Mouse (Mus musculus) midbrain, embryonic 13.5 days (tissue): ENCODE results near the gene Pla2g2f. TPM values are rescaled to one million over a fixed set of nuclear protein-coding genes. Genes with fewer than 3 reads are reported as not detected.

Source experiments
- ATAC-seq: fragments of 200-750 bp; cut with Nextera tagmentation; 2 replicates; pipeline ENCODE4 v1.8.0; 2017; ENCODE audit warnings: mild to moderate bottlenecking, moderate TSS enrichment, moderate library complexity
- H3K27ac ChIP-seq: fragments of 300-500 bp; sonication (generic); 2 replicates; pipeline ENCODE4 v1.5.1; 2015; ENCODE audit warnings: inconsistent platforms, mild to moderate bottlenecking, moderate library complexity
- H3K27me3 ChIP-seq: fragments of 300-500 bp; sonication (generic); 2 replicates; pipeline ENCODE4 v1.6.1; 2015; ENCODE audit warnings: mild to moderate bottlenecking, inconsistent platforms
- H3K36me3 ChIP-seq: fragments of 300-500 bp; sonication (generic); 2 replicates; pipeline ENCODE4 v1.6.1; 2015; ENCODE audit warnings: mild to moderate bottlenecking, inconsistent platforms
- H3K4me1 ChIP-seq: fragments of 300-500 bp; sonication (generic); replicated peaks from 2 replicates; pipeline ENCODE4 v1.6.1; 2015; ENCODE audit warnings: inconsistent platforms
- H3K4me2 ChIP-seq: fragments of 300-500 bp; sonication (generic); replicated peaks from 2 replicates; pipeline ENCODE4 v1.6.1; 2015; ENCODE audit warnings: moderate library complexity, mild to moderate bottlenecking, inconsistent platforms
- H3K4me3 ChIP-seq: fragments of 300-500 bp; sonication (generic); replicated peaks from 2 replicates; pipeline ENCODE4 v1.5.1; 2015; ENCODE audit warnings: mild to moderate bottlenecking, inconsistent platforms
- H3K9ac ChIP-seq: fragments of 300-500 bp; sonication (generic); replicated peaks from 2 replicates; pipeline ENCODE4 v1.6.1; 2015; ENCODE audit warnings: mild to moderate bottlenecking, inconsistent platforms
- H3K9me3 ChIP-seq: fragments of 300-500 bp; sonication (generic); 2 replicates; pipeline ENCODE4 v1.6.1; 2016; ENCODE audit warnings: mild to moderate bottlenecking, inconsistent platforms
- WGBS: fragments of 180-500 bp; shearing (Covaris S2); methylation state at CpG from one replicate; pipeline ENCODE4 v1.1.7; 2015; 5-methylcytosine and 5-hydroxymethylcytosine counted together
- polyA plus RNA-seq: library from polyadenylated mRNA; unstranded; fragments of >200 nt; fragmentation: Nextera tagmentation; extraction: Ambion mirVana; gene quantifications from 2 replicates; pipeline ENCODE4 v1.2.1, GENCODE M21; 2015

Pla2g2f gene
- polyA plus RNA-seq, 1 experiment from 2014 or later, result 0.16 TPM

DNA sequence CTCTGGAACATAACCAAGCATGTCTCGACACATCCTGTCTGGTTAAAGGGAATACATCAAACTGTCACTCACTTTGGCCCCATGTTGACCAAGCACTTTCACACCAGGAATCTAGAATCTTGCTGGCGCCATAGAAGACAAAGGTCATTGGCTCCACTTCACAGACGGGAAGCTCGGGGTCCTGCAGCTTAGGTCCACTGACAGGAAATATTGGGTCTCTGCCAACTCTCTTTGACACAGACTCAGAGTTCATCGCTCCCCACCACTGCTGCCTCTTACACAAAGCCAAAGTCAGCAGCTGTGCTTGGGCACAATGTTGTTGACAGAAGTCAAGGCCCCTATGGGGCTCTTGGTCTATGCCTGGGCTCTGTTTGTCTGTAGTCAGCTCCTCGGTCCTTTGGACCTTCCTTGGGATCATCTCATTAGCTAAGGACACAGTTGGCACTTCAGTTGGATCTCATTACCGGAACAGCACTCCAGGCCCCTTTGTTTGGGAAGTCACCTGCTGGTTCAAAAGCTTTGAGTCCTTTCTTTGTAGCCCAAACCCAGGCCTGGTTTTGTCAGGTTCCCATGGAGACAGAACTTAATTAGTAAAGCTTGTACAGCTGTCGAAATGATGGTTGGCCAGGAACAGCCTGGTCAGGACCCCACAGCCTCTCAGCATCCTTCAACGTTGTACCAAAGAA is 28.3 kb downstream of the Pla2g2f start:
- H3K4me3 ChIP-seq, result no peak overlapping the region
- ATAC-seq, result peak; percentile 72
- 22% methylated on average over 9 of the region's 9 CpGs for WGBS

DNA sequence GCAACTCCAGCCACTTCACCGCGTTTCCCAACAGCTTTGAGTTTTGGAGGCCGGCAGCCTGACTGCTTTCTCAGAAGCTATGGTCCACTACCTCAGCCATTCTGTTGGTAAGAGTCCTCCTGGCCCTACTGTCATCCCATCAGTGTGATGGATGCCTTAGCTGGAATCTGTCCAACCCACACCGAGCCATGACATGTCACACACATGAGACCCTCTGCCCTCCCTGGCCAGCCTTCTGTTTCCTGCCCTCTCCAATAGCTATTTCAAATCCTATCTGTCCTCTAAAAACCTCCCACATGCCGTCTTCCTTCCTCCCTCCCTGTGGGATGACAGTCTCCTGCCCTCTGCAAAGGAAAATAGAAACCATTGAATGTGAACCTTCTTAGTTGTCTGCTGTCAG is 31.7 kb downstream of the Pla2g2f start:
- H3K27ac ChIP-seq, result no peak overlapping the region
- no peak for ATAC-seq
- H3K9me3 ChIP-seq, result no peaks in the 10 kb centered on the region
- 89% methylated on average over 5 of the region's 5 CpGs for WGBS
- no peaks in the 10 kb centered on the region for H3K27me3 ChIP-seq
- H3K4me2 ChIP-seq, result peak overlapping the region; percentile 65
- H3K4me3 ChIP-seq, result no peak overlapping the region
- no peaks in the 10 kb centered on the region for H3K36me3 ChIP-seq
- peaks cover 28% of the 10 kb centered on the region for H3K4me1 ChIP-seq
- no peak overlapping the region for H3K9ac ChIP-seq

More for the DNA sequence above, 28.3 kb downstream of the Pla2g2f start:
- Histone ChIP-seq H3K27me3 (no peaks in the 10 kb centered on the region), H3K4me1 (peaks cover 23% of the 10 kb centered on the region), H3K27ac (peak overlapping the region; percentile 15; the same call in 1 of the 2 replicates), H3K9ac (no peak overlapping the region), H3K36me3 (no peaks in the 10 kb centered on the region), H3K4me2 (no peak overlapping the region), H3K9me3 (no peaks in the 10 kb centered on the region)

DNA sequence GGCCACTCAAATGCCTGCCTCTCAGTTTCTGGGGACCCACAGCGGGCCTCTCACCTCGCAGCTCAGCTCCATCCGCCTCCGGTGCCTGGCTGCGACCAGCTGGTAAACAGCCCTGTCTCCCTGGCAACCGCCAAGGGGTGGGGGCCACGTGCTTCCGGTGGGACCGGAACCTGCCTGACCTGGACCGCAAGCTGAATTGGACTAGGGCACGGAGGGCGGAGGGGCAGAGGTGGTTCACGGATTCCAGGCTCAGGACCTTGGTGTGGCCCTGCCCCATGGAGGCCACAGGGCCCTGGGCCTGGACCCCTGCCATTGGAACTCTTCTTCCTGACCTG is 32.3 kb downstream of the Pla2g2f start:
- Histone ChIP-seq H3K4me1 (peaks cover 28% of the 10 kb centered on the region), H3K36me3 (no peaks in the 10 kb centered on the region), H3K9ac (peak overlapping the region; percentile 58), H3K4me2 (peak overlapping the region; percentile 65), H3K27me3 (no peaks in the 10 kb centered on the region), H3K9me3 (no peaks in the 10 kb centered on the region), H3K27ac (peak overlapping the region; percentile 21; the same call in 1 of the 2 replicates), H3K4me3 (peak overlapping the region; percentile 31)
- WGBS, result 3% methylated on average over 13 of the region's 13 CpGs
- peak; percentile 85 for ATAC-seq

DNA sequence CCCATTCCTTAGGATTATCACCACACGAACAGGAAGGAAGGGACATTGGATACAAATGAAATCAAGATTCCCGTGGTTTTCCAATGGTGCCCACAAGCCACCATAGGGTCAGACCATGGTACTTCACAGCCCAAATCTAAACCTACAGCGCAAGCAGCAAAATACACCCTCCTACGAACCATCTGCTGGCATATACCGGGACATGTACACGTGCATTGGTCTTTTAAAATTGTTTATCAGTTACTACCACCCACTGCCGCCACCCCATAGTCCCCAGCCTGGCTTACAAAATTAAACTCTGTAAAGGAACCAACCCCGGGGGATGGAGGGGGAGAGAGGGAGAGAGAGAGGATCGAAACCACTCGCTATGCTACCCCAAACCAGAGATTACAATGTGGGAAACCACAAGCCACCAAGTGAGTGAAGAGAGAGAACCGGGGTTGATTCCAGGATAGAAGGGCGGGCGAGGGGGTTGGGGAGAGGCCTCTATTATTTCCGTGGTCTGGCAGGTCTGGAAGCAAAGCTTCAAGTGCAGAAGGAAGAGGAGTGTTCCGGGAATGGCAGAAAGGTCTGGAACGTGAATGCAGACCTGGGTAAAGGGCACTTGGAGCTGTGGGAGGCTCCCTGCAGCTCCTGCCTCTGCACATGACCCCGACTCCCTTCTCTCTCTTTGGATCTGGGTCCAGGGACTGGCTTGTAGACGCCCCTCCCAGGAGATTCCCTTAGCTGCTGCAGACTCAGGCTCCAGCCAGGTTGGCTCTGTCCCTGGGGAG is 32.9 kb downstream of the Pla2g2f start, which contains the start of gene Pla2g2c:
Gene Pla2g2c, plus strand, starts transcription at position 439 of the 773 bp plus-strand sequence.
- WGBS, result 57% methylated on average over 18 of the region's 18 CpGs

DNA sequence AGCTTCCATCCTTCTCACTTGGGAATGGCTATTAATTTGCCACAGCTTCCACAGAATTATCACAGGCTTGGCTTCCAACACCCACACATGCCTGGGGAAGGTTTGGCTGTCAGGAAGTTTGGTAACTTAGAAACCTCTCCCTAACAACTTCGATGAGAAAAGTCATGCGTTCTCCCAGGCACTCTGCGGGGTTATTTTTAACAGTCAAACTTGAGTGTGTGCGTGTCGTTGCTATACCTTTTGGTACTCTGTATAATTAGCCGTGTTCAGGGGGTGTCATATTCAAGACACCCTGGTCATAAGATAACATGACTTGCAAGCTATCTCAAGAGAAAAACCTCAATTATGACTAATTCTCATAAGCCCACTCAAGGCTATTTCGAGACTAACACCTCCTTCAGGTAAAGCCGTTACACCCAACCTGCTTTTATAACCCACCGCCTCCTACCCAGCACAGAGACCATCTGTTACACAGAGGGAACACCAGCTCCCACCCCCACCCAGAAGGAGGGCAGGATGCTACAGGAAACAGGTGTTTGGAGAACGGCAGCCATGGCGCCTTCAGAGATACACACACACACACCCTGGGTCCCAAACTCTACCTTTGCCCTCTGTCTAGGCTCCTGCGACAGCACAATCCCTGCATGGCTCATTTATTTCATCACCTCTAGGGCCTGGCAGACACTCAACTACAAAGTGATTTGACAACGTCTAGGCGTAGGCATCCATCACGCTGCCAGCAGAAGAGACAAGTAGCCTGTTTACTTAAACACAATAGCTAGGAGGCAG is 33.7 kb downstream of the Pla2g2f start:
- Histone ChIP-seq H3K9me3 (no peaks in the 10 kb centered on the region), H3K27ac (no peak overlapping the region), H3K36me3 (no peaks in the 10 kb centered on the region), H3K4me1 (peaks cover 20% of the 10 kb centered on the region), H3K4me2 (no peak overlapping the region), H3K27me3 (no peaks in the 10 kb centered on the region), H3K9ac (no peak overlapping the region; the same call in 1 of the 2 replicates), H3K4me3 (no peak overlapping the region)
- 81% methylated on average over 15 of the region's 15 CpGs for WGBS
- ATAC-seq, result no peak

More for the DNA sequence above, 32.9 kb downstream of the Pla2g2f start, which contains the start of gene Pla2g2c:
- peak within 1 kb of the TSS; percentile 21; the same call in 1 of the 2 replicates for H3K27ac ChIP-seq
- H3K4me3 ChIP-seq, result peak within 1 kb of the TSS; percentile 31
- peaks cover 25% of the 10 kb centered on the region for H3K4me1 ChIP-seq
- no peak; the same call in 1 of the 2 replicates for ATAC-seq
- peak within 1 kb of the TSS; percentile 58 for H3K9ac ChIP-seq
- H3K36me3 ChIP-seq, result no peaks in the 10 kb centered on the region
- no peaks in the 10 kb centered on the region for H3K27me3 ChIP-seq
- no peaks in the 10 kb centered on the region for H3K9me3 ChIP-seq
- H3K4me2 ChIP-seq, result peak within 1 kb of the TSS; percentile 65

DNA sequence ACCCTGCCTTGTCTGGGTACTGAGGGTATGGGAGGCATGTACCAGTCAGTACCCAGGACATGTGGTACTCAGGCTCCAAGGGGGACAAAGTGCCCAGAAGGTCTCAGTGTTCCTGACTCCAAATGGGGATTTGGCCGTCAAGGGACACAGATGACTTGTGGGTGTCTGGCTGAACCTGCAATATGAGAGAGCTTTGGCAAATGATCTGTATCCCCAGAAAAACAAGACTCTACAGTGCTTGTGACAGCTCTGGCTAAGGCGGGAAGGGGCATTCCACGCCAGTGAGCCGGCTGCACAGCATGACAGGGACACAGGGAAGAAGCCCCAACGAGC is 38.2 kb downstream of the Pla2g2f start:
- H3K9ac ChIP-seq, result no peak overlapping the region
- H3K36me3 ChIP-seq, result no peaks in the 10 kb centered on the region
- ATAC-seq, result no peak
- H3K4me3 ChIP-seq, result no peak overlapping the region
- no peaks in the 10 kb centered on the region for H3K9me3 ChIP-seq
- no peak overlapping the region for H3K4me2 ChIP-seq
- 86% methylated on average over 5 of the region's 5 CpGs for WGBS
- peaks cover 5% of the 10 kb centered on the region for H3K4me1 ChIP-seq
- no peaks in the 10 kb centered on the region for H3K27me3 ChIP-seq
- no peak overlapping the region for H3K27ac ChIP-seq

DNA sequence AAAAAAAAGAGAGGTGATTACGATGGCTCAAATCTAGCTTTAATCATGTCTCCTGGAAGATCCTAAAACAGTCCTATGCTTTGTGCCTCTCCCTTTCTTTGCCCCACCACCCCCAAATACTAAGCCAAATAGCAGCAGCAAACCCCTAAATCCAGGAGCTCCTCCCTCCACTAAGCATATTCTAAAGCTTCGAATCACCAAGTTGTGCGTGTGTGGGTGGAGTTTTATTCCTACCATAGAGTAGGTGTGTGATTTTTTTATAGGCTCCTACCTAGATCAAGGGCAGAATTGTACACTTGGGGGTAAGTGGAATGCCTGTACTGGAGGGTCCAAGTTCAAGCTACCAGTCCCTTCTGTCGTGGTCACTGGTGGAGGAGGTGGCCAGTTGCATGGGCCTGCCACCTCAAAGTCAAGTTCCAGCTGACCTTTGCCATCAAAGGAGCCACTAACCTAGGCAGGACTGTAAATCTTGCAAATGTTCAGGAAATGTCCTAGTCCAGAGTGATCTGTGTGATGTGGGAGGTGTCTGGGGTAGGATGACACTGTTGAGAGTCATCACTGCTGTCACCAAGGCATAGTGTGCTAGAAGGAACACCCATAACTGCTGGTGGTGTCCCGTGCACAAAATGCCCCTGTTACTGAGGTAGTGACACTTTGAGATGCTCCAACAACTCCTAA is 38.7 kb downstream of the Pla2g2f start:
- ATAC-seq, result no peak
- no peaks in the 10 kb centered on the region for H3K36me3 ChIP-seq
- H3K9ac ChIP-seq, result no peak overlapping the region
- 0 out of 2 replicates have a peak, but pooled peaks cover under 1% of the 10 kb centered on the region for H3K4me1 ChIP-seq
- WGBS, result 87% methylated on average over 5 of the region's 5 CpGs
- no peak overlapping the region for H3K4me3 ChIP-seq
- H3K27me3 ChIP-seq, result no peaks in the 10 kb centered on the region
- no peaks in the 10 kb centered on the region for H3K9me3 ChIP-seq
- no peak overlapping the region for H3K4me2 ChIP-seq
- H3K27ac ChIP-seq, result no peak overlapping the region

DNA sequence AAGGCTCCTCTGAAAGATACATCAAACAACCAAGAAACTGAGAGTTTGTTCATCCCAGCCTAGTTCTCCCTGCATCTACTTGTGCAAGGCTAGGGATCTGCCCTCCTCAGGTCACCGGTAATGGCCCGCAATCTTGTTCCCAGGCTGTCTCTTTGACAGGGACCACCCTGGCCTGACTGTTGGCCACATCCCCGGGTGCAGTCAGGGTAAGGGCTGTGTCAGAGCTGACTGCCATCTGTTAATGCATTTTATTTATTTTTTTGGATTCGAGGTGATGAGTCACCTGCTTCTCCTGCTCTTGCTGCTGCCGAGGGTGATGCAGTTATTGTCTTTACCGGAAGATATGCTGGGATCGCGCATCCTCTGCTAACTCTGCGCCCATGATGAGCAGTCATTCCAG is 40.7 kb downstream of the Pla2g2f start:
- 90% methylated on average over 9 of the region's 9 CpGs for WGBS
- H3K27ac ChIP-seq, result no peak overlapping the region
- no peaks in the 10 kb centered on the region for H3K36me3 ChIP-seq
- no peak overlapping the region for H3K4me2 ChIP-seq
- 0 out of 2 replicates have a peak, but pooled peaks cover 4% of the 10 kb centered on the region for H3K27me3 ChIP-seq
- no peaks in the 10 kb centered on the region for H3K9me3 ChIP-seq
- H3K4me3 ChIP-seq, result no peak overlapping the region
- ATAC-seq, result no peak
- no peaks in the 10 kb centered on the region for H3K4me1 ChIP-seq
- no peak overlapping the region for H3K9ac ChIP-seq

DNA sequence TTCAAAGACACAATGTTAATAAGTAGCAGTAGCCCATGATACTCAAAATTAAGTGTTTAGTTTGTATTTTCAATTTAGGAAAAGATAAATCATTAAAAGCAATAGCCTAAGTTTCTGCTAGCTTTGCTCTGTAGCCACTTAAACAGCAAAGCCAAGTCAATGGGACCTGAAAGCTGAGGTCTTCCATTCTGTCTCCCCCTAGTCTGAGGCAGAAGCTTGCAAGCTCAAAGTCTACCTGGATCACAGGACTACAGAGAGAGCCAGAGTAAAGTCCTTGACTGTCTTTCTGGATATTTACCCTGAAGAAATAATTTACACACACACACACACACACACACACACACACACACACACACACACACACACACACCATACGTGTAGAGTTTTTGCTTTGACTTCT is 43.2 kb downstream of the Pla2g2f start:
- 0 out of 2 replicates have a peak, but pooled peaks cover 6% of the 10 kb centered on the region for H3K4me1 ChIP-seq
- ATAC-seq, result no peak
- no peak overlapping the region for H3K27ac ChIP-seq
- H3K4me3 ChIP-seq, result no peak overlapping the region
- H3K9ac ChIP-seq, result no peak overlapping the region
- H3K4me2 ChIP-seq, result no peak overlapping the region
- H3K27me3 ChIP-seq, result 0 out of 2 replicates have a peak, but pooled peaks cover 4% of the 10 kb centered on the region
- no peaks in the 10 kb centered on the region for H3K9me3 ChIP-seq
- 77% methylated on average over 1 of the region's 1 CpGs for WGBS
- no peaks in the 10 kb centered on the region for H3K36me3 ChIP-seq

DNA sequence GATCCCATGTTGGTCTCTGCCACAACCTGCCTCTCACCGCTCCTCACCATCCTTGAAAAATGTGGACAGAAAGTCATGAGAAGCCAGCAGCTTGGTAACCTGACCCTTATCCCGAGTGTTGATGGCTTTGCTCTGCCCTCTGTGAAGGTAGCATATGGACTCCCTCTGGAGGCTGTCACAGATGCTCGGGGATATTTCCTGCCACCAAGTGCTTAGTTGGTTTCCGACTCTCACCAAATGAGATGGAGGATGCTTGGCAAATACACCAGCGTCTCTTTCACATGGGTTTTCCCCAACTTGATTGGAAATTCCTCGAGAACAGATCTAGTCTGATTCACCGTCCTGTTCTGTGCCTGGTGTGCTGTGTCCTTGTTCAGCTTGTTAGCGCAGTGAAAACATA is 44.8 kb downstream of the Pla2g2f start:
- no peak for ATAC-seq
- WGBS, result 87% methylated on average over 8 of the region's 8 CpGs

DNA sequence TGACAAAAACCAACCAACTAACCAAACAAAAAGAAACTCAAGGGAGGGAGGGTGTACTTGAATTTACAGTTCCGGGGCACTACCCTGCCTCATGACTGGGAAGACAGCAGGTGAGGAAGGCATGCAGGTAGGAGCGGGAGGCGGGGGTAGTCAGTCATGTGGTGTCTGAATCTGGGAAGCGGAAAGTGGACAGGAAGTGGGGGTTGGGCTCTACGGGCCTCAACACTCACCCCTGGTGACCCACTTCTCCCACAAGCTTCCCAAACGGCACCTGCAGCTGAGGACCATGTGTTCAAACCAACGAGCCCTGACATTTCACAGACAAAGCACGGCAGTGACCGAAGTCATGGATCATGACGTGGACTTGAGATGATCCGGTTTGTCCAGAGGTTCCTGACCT is 45.3 kb downstream of the Pla2g2f start:
- Histone ChIP-seq H3K27ac (no peak overlapping the region), H3K9me3 (no peaks in the 10 kb centered on the region), H3K27me3 (0 out of 2 replicates have a peak, but pooled peaks cover 4% of the 10 kb centered on the region), H3K9ac (no peak overlapping the region), H3K4me2 (no peak overlapping the region), H3K36me3 (no peaks in the 10 kb centered on the region), H3K4me3 (no peak overlapping the region), H3K4me1 (0 out of 2 replicates have a peak, but pooled peaks cover 6% of the 10 kb centered on the region)
- WGBS, result 91% methylated on average over 11 of the region's 11 CpGs
- no peak for ATAC-seq

More for the DNA sequence above, 44.8 kb downstream of the Pla2g2f start:
- Histone ChIP-seq H3K4me2 (no peak overlapping the region), H3K27ac (no peak overlapping the region), H3K9me3 (no peaks in the 10 kb centered on the region), H3K4me1 (0 out of 2 replicates have a peak, but pooled peaks cover 6% of the 10 kb centered on the region), H3K36me3 (no peaks in the 10 kb centered on the region), H3K9ac (no peak overlapping the region), H3K27me3 (0 out of 2 replicates have a peak, but pooled peaks cover 4% of the 10 kb centered on the region), H3K4me3 (no peak overlapping the region)
